Mouse (Mus musculus) monocyte, adult 2 months (primary cell): Measurements from ENCODE around the gene Adcy1.
"Not testable (repeated sequence)": the region's sequence is repeated elsewhere in the genome, so short reads cannot be mapped to it uniquely, and the experiment has no call there.

ENCODE experiments used
- DNase-seq, 2 experiments: peaks; one replicate each; pipeline ENCODE4 v3.0.0; 2022; ENCODE audit warnings: low spot score in 2 of 2, low read depth in 1 of 2

The Adcy1 gene

GRCm38 (mm10) chr11:7213501-7214341 lies 150.4 kb downstream of the Adcy1 start, which contains the start of gene Igfbp3:
Gene Igfbp3 (minus strand): TSS chr11:7213923.
- DNase-seq = no peak

DNA sequence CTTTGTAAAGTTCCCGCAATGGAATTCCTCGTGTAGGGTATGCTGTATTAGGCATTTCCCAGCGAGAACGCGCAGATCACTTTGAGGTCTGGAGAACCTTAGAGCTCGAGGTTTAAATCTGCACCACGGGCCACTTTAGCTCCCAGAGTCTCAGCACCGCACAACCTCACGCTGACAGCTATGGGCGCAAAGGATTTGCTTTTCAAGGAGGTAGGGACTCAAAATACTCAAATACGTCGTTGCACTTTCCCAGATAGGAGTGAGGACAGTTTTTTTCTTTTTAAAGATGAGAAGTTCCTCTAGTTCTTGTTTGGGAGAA lies 151.0 kb downstream of the Adcy1 start:
- no peak for DNase-seq

DNA sequence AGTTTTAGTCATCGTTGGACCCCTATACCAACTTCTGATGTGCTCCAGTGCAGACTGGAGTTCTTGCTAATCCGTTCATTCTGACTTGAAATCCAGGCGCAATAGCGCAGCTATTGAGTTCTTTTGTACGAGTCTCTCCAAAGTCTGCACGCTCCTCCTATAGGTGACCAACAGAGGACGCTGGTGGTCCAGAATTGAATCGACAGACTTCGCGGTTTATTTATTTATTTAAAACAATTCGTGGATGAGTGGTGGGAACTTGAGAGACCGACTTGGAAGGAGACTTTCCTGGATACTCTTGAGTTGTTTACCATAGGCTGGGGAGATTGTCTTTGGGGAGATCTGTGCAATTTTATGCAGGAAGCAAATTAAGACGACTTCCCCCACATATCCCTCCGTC lies 151.5 kb downstream of the Adcy1 start:
- DNase-seq = no peak

GRCm38 (mm10) chr11:7215703-7216102 lies 152.4 kb downstream of the Adcy1 start:
- no peak for DNase-seq

DNA sequence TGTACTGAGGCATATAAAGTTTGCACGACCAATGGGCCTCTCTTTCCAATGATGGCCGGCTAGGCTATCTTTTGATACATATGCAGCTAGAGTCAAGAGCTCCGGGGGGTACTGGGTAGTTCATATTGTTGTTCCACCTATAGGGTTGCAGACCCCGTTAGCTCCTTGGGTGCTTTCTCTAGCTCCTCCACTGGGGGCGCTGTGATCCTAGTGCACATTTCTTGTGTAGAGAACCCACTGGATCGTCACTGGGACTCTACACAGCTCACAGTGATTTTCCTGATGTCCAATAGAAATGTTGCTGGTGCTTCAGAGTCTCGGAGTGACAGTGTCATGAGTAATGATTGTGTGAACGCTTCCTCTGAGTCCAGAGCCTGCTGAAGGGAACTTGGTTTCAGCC lies 158.5 kb downstream of the Adcy1 start:
- not testable (repeated sequence) for DNase-seq

- no peak for DNase-seq
Measured at GRCm38 (mm10) chr11:7226200-7226599, 162.9 kb downstream of the Adcy1 start.

DNA sequence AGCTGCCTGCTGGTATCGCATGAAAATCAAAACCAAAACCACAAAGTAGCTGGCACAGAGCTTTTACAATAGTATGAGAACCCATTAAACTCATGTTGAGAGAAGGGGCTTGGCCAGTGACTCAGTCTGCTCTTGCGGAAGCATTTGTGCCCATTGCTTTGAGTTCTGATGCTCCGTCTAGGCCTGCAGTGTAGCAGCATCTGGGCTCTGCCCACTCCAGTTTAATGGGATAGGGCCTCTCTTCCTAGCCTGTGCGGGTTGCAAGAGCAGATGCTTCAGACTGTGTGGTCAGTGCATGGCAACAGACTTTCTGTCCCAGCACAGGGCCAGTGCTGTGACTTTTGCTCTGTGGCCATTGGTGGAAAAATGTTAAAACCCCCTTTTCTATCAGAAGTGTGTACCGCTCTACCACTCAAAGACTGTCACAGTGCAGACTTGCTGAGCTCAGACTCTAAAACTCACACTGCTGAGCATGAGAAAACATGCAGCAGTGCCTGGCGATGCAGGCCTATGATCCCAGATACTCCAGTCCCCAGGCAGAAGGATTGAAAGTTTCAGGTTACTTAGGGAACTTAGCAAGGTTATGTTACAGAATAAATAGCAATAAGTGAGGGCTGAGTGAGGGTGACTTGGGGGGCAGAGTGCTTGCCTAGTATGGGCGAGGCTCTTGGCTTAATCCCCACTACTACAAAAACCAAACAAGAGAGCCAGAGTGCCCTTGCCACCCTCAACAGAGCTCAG lies 163.7 kb downstream of the Adcy1 start:
- no peak for DNase-seq

DNA sequence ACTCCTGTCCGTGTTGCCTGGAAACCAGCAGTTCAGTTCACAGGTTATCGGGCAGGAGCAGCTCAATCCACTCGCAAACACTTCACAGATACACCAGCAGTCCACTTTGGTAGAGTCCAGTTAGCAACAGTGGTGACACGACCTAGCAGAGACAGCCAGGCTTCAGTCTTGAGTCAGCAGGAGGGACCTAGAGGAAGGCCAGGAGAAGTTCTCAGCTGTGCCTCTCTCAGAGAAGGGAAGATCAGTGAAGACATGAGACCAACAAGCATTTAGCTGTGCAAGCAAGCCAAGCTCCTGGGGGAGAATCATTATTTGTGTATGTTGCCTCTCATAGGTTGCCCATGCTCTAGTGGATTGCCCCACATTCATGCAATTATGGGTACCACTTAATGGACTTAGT lies 164.8 kb downstream of the Adcy1 start:
- DNase-seq = no peak
